Mouse (Mus musculus): ENCODE data around the gene Ppm1l. TPM values are rescaled to one million over a fixed set of nuclear protein-coding genes. Genes with fewer than 3 reads are reported as not detected.
"Not testable (repeated sequence)": the region's sequence is repeated elsewhere in the genome, so short reads cannot be mapped to it uniquely, and the experiment has no call there.

Ppm1l gene
- polyA plus RNA-seq, 1 experiment, result 21.4 TPM

GRCm38 (mm10) chr3:69556092-69556778, 239.6 kb downstream of the Ppm1l start:
- DNase-seq (ENCODE audit: low read depth), result no peak
- TF ChIP-seq CTCF (IDR thresholded peaks at IDR 0.05; ENCODE audit: borderline replicate concordance, extremely low read depth, insufficient read depth, insufficient read length), result no peak
- TF ChIP-seq POLR2A (IDR thresholded peaks at IDR 0.05; ENCODE audit: borderline replicate concordance, extremely low read depth, insufficient read depth, insufficient read length, poor library complexity, severe bottlenecking), result no peak

- no peak for DNase-seq (ENCODE audit: low read depth)
- TF ChIP-seq POLR2A (IDR thresholded peaks at IDR 0.05; ENCODE audit: borderline replicate concordance, extremely low read depth, insufficient read depth, insufficient read length, poor library complexity, severe bottlenecking), result no peak
- TF ChIP-seq CTCF (IDR thresholded peaks at IDR 0.05; ENCODE audit: borderline replicate concordance, extremely low read depth, insufficient read depth, insufficient read length), result no peak
These were observed 242.8 kb downstream of the Ppm1l start for GRCm38 (mm10) chr3:69559316-69559974.

GRCm38 (mm10) chr3:69559975-69560330, 243.3 kb downstream of the Ppm1l start:
- TF ChIP-seq POLR2A (IDR thresholded peaks at IDR 0.05; ENCODE audit: borderline replicate concordance, extremely low read depth, insufficient read depth, insufficient read length, poor library complexity, severe bottlenecking), result no peak
- no peak for TF ChIP-seq CTCF (IDR thresholded peaks at IDR 0.05; ENCODE audit: borderline replicate concordance, extremely low read depth, insufficient read depth, insufficient read length)
- DNase-seq (ENCODE audit: low read depth), result no peak

- TF ChIP-seq POLR2A (IDR thresholded peaks at IDR 0.05; ENCODE audit: borderline replicate concordance, extremely low read depth, insufficient read depth, insufficient read length, poor library complexity, severe bottlenecking), result no peak
- no peak for TF ChIP-seq CTCF (IDR thresholded peaks at IDR 0.05; ENCODE audit: borderline replicate concordance, extremely low read depth, insufficient read depth, insufficient read length)
These were observed 245.0 kb downstream of the Ppm1l start for GRCm38 (mm10) chr3:69561686-69562085.

GRCm38 (mm10) chr3:69563406-69563805, 246.7 kb downstream of the Ppm1l start:
- no peak for TF ChIP-seq CTCF (IDR thresholded peaks at IDR 0.05; ENCODE audit: borderline replicate concordance, extremely low read depth, insufficient read depth, insufficient read length)
- TF ChIP-seq POLR2A (IDR thresholded peaks at IDR 0.05; ENCODE audit: borderline replicate concordance, extremely low read depth, insufficient read depth, insufficient read length, poor library complexity, severe bottlenecking), result no peak
- DNase-seq (ENCODE audit: low read depth), result no peak

More at GRCm38 (mm10) chr3:69561686-69562085, 245.0 kb downstream of the Ppm1l start:
- no peak for DNase-seq (ENCODE audit: low read depth)

- not testable (repeated sequence) for DNase-seq (ENCODE audit: low read depth)
These were observed 248.9 kb downstream of the Ppm1l start for GRCm38 (mm10) chr3:69565586-69565985.

- DNase-seq (ENCODE audit: low read depth), result no peak
- no peak for TF ChIP-seq CTCF (IDR thresholded peaks at IDR 0.05; ENCODE audit: borderline replicate concordance, extremely low read depth, insufficient read depth, insufficient read length)
- no peak for TF ChIP-seq POLR2A (IDR thresholded peaks at IDR 0.05; ENCODE audit: borderline replicate concordance, extremely low read depth, insufficient read depth, insufficient read length, poor library complexity, severe bottlenecking)
These were observed 255.9 kb downstream of the Ppm1l start for GRCm38 (mm10) chr3:69572561-69572960.

GRCm38 (mm10) chr3:69575577-69575976, 258.9 kb downstream of the Ppm1l start:
- no peak for TF ChIP-seq POLR2A (IDR thresholded peaks at IDR 0.05; ENCODE audit: borderline replicate concordance, extremely low read depth, insufficient read depth, insufficient read length, poor library complexity, severe bottlenecking)
- no peak for TF ChIP-seq CTCF (IDR thresholded peaks at IDR 0.05; ENCODE audit: borderline replicate concordance, extremely low read depth, insufficient read depth, insufficient read length)
- no peak for DNase-seq (ENCODE audit: low read depth)

GRCm38 (mm10) chr3:69576715-69577114, 260.1 kb downstream of the Ppm1l start:
- DNase-seq (ENCODE audit: low read depth), result no peak
- TF ChIP-seq CTCF (IDR thresholded peaks at IDR 0.05; ENCODE audit: borderline replicate concordance, extremely low read depth, insufficient read depth, insufficient read length) (no peak), POLR2A (IDR thresholded peaks at IDR 0.05; ENCODE audit: borderline replicate concordance, extremely low read depth, insufficient read depth, insufficient read length, poor library complexity, severe bottlenecking) (no peak)

- DNase-seq (ENCODE audit: low read depth), result no peak
- TF ChIP-seq POLR2A (IDR thresholded peaks at IDR 0.05; ENCODE audit: borderline replicate concordance, extremely low read depth, insufficient read depth, insufficient read length, poor library complexity, severe bottlenecking) (no peak), CTCF (IDR thresholded peaks at IDR 0.05; ENCODE audit: borderline replicate concordance, extremely low read depth, insufficient read depth, insufficient read length) (peak; percentile 41; the same call in 1 of the 2 replicates)
These were observed 262.1 kb downstream of the Ppm1l start for GRCm38 (mm10) chr3:69578791-69579190.

GRCm38 (mm10) chr3:69583798-69584197, 267.1 kb downstream of the Ppm1l start:
- DNase-seq (ENCODE audit: low read depth), result no peak
- no peak for TF ChIP-seq CTCF (IDR thresholded peaks at IDR 0.05; ENCODE audit: borderline replicate concordance, extremely low read depth, insufficient read depth, insufficient read length)
- no peak for TF ChIP-seq POLR2A (IDR thresholded peaks at IDR 0.05; ENCODE audit: borderline replicate concordance, extremely low read depth, insufficient read depth, insufficient read length, poor library complexity, severe bottlenecking)

Data from brain, embryonic 14.5 days (tissue).